Comparison of ENCODE assay signal across 9 mouse cellular contexts in genomic region chr19:20393556-20394274, GRCm38 (mm10). TPM values are rescaled to one million over a fixed set of nuclear protein-coding genes. Genes with fewer than 3 reads are reported as not detected.
A peak's percentile ranks its signal among the peaks of the same experiment; 100 is the strongest.
DNase-seq lines count a peak whose midpoint lies in the region; ATAC-seq and TF ChIP-seq lines count a peak whose summit lies in the region.
"Had no signal": no experiment of that assay in that cellular context is flagged by ENCODE, and none has a peak within 500 bp of the region (broad histone marks: within the 10 kb centered on the region; RNA-seq: fewer than 3 reads in every experiment).

No protein-coding gene starts in this region.

- WGBS in kidney, adult 2 months = 58% methylated on average over 6 of the region's 6 CpGs
- WGBS in embryonic facial prominence, embryonic 14.5 days = 53% methylated on average over 6 of the region's 6 CpGs
- 85% methylated on average over 6 of the region's 6 CpGs for WGBS in macrophage (ENCODE audit: missing documents)

- TF ChIP-seq CTCF in kidney, adult 2 months (conservative IDR thresholded peaks at IDR 0.05; ENCODE audit: insufficient read depth, insufficient read length, low read depth, low read length) = no peak
- TF ChIP-seq CTCF in MEL (IDR thresholded peaks at IDR 0.05 in 2 of 3, conservative IDR thresholded peaks at IDR 0.05 in 1 of 3; ENCODE audit: control insufficient read depth in 1 of 3, insufficient read depth in 1 of 3, low read depth in 2 of 3, low read length in 3 of 3, poor library complexity in 1 of 3, severe bottlenecking in 1 of 3) = no peak

- H3K9ac ChIP-seq in MEL (ENCODE audit: control insufficient read depth, low read depth, low read length, poor library complexity, severe bottlenecking) = no peak overlapping the region
- H3K9ac ChIP-seq in embryonic facial prominence, embryonic 14.5 days (ENCODE audit: low read depth, low read length) = no peak overlapping the region

- peak overlapping the region; percentile 74 for H3K27ac ChIP-seq in kidney, adult 2 months (ENCODE audit: insufficient read depth, low read depth, low read length)
- H3K27ac ChIP-seq in MEL (ENCODE audit: control insufficient read depth, low read depth, low read length) (no peak overlapping the region), macrophage (peak overlapping the region; percentile 68)
- H3K27ac ChIP-seq in embryonic facial prominence, embryonic 14.5 days (replicated peaks; ENCODE audit: low read depth, low read length) = 0 out of 2 replicates have a peak overlapping the region, but pooled peaks have one; percentile 33

- DNase-seq in kidney, adult 2 months = no peak
- no peak for DNase-seq in kidney, adult 8-10 months
- DNase-seq in MEL (ENCODE audit: low read depth, low spot score) = peak; percentile 14
- DNase-seq in embryonic facial prominence, embryonic 14.5 days (ENCODE audit: low spot score) = peak; percentile 69
- DNase-seq in thymus, postnatal 36 days = no peak
- no peak for DNase-seq in thymus, postnatal 14 days
- no peak for DNase-seq in kidney, postnatal 14 days
- DNase-seq: kidney, adult 18-20 months had no signal

- H3K4me3 ChIP-seq in kidney, adult 2 months (ENCODE audit: insufficient read depth, low read depth, low read length) = no peak overlapping the region
- H3K4me3 ChIP-seq in MEL (ENCODE audit: control insufficient read depth in 1 of 2, insufficient read depth in 1 of 2, low read depth in 2 of 2, low read length in 2 of 2) = no peak overlapping the region
- no peak overlapping the region for H3K4me3 ChIP-seq in embryonic facial prominence, embryonic 14.5 days (ENCODE audit: low read depth, low read length)
- no peak overlapping the region for H3K4me3 ChIP-seq in macrophage (ENCODE audit: inconsistent target)

- ATAC-seq in embryonic facial prominence, embryonic 14.5 days (ENCODE audit: low read depth) = no peak

- H3K4me1 ChIP-seq in kidney, adult 2 months (ENCODE audit: control insufficient read depth, insufficient read depth, low read length) = no peaks in the 10 kb centered on the region
- no peaks in the 10 kb centered on the region for H3K4me1 ChIP-seq in MEL (ENCODE audit: control insufficient read depth in 1 of 2, insufficient read depth in 2 of 2, low read length in 2 of 2)
- 0 out of 2 replicates have a peak, but pooled peaks cover 3% of the 10 kb centered on the region for H3K4me1 ChIP-seq in embryonic facial prominence, embryonic 14.5 days (ENCODE audit: control insufficient read depth, insufficient read depth, low read length)

- H3K36me3 ChIP-seq in kidney, adult 2 months (ENCODE audit: control insufficient read depth, insufficient read depth, low read length) = no peaks in the 10 kb centered on the region
- H3K36me3 ChIP-seq in MEL (ENCODE audit: control insufficient read depth in 1 of 2, insufficient read depth in 2 of 2, low read length in 2 of 2) (no peaks in the 10 kb centered on the region), macrophage (ENCODE audit: inconsistent target) (no peaks in the 10 kb centered on the region)
- no peaks in the 10 kb centered on the region for H3K36me3 ChIP-seq in embryonic facial prominence, embryonic 14.5 days (ENCODE audit: control insufficient read depth, insufficient read depth, low read length)

- no peaks in the 10 kb centered on the region for H3K9me3 ChIP-seq in MEL (replicated peaks; ENCODE audit: insufficient read depth, low read length)
- no peaks in the 10 kb centered on the region for H3K9me3 ChIP-seq in embryonic facial prominence, embryonic 14.5 days (ENCODE audit: control insufficient read depth, low read length)

- no peak for TF ChIP-seq POLR2A in kidney, adult 2 months (IDR thresholded peaks at IDR 0.05; ENCODE audit: low read depth, low read length)
- no peak for TF ChIP-seq POLR2A in MEL (IDR thresholded peaks at IDR 0.05; ENCODE audit: control insufficient read depth in 1 of 2, insufficient read depth in 1 of 2, low read depth in 1 of 2, low read length in 2 of 2, poor library complexity in 1 of 2)

- no peaks in the 10 kb centered on the region for H3K27me3 ChIP-seq in kidney, adult 2 months (replicated peaks; ENCODE audit: control insufficient read depth, insufficient read depth, low read length)
- no peaks in the 10 kb centered on the region; a peak in 1 of 4 replicates for H3K27me3 ChIP-seq in MEL (ENCODE audit: control insufficient read depth in 1 of 2, insufficient read depth in 2 of 2, low read length in 2 of 2)
- no peaks in the 10 kb centered on the region for H3K27me3 ChIP-seq in embryonic facial prominence, embryonic 14.5 days (replicated peaks; ENCODE audit: control insufficient read depth, insufficient read depth, low read length)

- H3K79me2 ChIP-seq in MEL (ENCODE audit: control insufficient read depth, insufficient read depth, low read length, poor library complexity) = no peaks in the 10 kb centered on the region
- H3K79me2 ChIP-seq in macrophage (ENCODE audit: inconsistent target) = peaks cover 17% of the 10 kb centered on the region

- no peak overlapping the region for H3K4me2 ChIP-seq in embryonic facial prominence, embryonic 14.5 days (ENCODE audit: low read depth, low read length)

- TF ChIP-seq RAD21 in MEL (IDR thresholded peaks at IDR 0.05; ENCODE audit: low read depth, low read length) = no peak

- no peak for TF ChIP-seq EP300 in MEL (IDR thresholded peaks at IDR 0.05; ENCODE audit: low read depth in 1 of 2, low read length in 2 of 2)

TF ChIP-seq in MEL, 35 proteins besides CTCF, POLR2A, EP300 and RAD21:
- TF ChIP-seq MAX (IDR thresholded peaks at IDR 0.05; ENCODE audit: low read length) (no peak), GABPA (IDR thresholded peaks at IDR 0.05; ENCODE audit: low read depth, low read length) (no peak), NELFE (IDR thresholded peaks at IDR 0.05; ENCODE audit: low read depth, low read length) (no peak), MYB (IDR thresholded peaks at IDR 0.05; ENCODE audit: low read depth, low read length) (no peak), MYC (IDR thresholded peaks at IDR 0.05; ENCODE audit: low read depth, low read length) (no peak), MEF2A (IDR thresholded peaks at IDR 0.05; ENCODE audit: extremely low read depth, insufficient replicate concordance, low read depth, low read length, poor library complexity, severe bottlenecking) (no peak), TCF12 (IDR thresholded peaks at IDR 0.05; ENCODE audit: low read depth, low read length) (no peak), POLR2AphosphoS5 (IDR thresholded peaks at IDR 0.05; ENCODE audit: borderline replicate concordance, low read depth, low read length) (no peak), JUND (IDR thresholded peaks at IDR 0.05; ENCODE audit: low read depth, low read length) (no peak), USF2 (IDR thresholded peaks at IDR 0.05; ENCODE audit: borderline replicate concordance in 1 of 2, insufficient read depth in 1 of 2, low read depth in 1 of 2, low read length in 2 of 2) (no peak), ELF1 (IDR thresholded peaks at IDR 0.05; ENCODE audit: low read depth, low read length) (no peak)

RNA-seq across cellular contexts. Expression of gene Anxa1, which starts 3.0 kb away (rescaled TPM):
- polyA plus RNA-seq in kidney, adult 2 months (2012; rRNA removed) = 5.2 and 7.5 TPM in 2 replicates
- not detected in 2 replicates for total RNA-seq in MEL (2012; rRNA removed)
- not detected for polyA plus RNA-seq in MEL (2012; ENCODE audit: insufficient read depth in 1 of 2, insufficient read length in 2 of 2, low read depth in 1 of 2, low replicate concordance in 2 of 2, missing spikeins in 1 of 2)
- polyA plus RNA-seq in embryonic facial prominence, embryonic 14.5 days (2014; fragmentation: Nextera tagmentation; extraction: Ambion mirVana) = 248 and 345 TPM in 2 replicates
- total RNA-seq in macrophage (2018; cell fraction: chromatin; rRNA removed) = 1,000 to 10,000 TPM in 1 of 26 experiments, 100 to 1,000 TPM in 19, 10 to 100 TPM in 6; 77.8 to 1,070 (median 425) TPM
- total RNA-seq in macrophage (2018; cell fraction: cytosol; rRNA removed) = 100 to 1,000 TPM; 223 to 803 (median 487) TPM
- total RNA-seq in macrophage (2018; cell fraction: nucleus; rRNA removed) = 100 to 1,000 TPM in 23 of 26 experiments, 10 to 100 TPM in 3; 82.2 to 750 (median 270) TPM
- polyA plus RNA-seq in macrophage (2018) = 406 to 1,005 TPM (median 588 TPM) in 3 replicates

Comparison
In these comparisons a context has a peak if more than half of its experiments do, and no peak if none do; other contexts are left out.
1. DNase-seq: peak in MEL (single experiment) and embryonic facial prominence, embryonic 14.5 days (single experiment); none in kidney, adult 2 months (single experiment), kidney, adult 8-10 months (0 of 2), thymus, postnatal 36 days (0 of 2), thymus, postnatal 14 days (single experiment) and kidney, postnatal 14 days (single experiment).
2. RNA of gene Anxa1, which starts 3.0 kb away (polyA plus RNA-seq): 406 to 1,005 TPM in macrophage and 248 to 345 TPM in embryonic facial prominence, embryonic 14.5 days; 5.2 to 7.5 TPM in kidney, adult 2 months and not detected in MEL; every median in the first group is over 10 times any median in the second.